Mouse (Mus musculus): ENCODE data around the gene Cbx5. TPM values are rescaled to one million over a fixed set of nuclear protein-coding genes. Genes with fewer than 3 reads are reported as not detected.

Cbx5 gene
- total RNA-seq, 4 experiments from 2014 or later, result 52.4 to 59.1 (median 57.0) TPM

DNA sequence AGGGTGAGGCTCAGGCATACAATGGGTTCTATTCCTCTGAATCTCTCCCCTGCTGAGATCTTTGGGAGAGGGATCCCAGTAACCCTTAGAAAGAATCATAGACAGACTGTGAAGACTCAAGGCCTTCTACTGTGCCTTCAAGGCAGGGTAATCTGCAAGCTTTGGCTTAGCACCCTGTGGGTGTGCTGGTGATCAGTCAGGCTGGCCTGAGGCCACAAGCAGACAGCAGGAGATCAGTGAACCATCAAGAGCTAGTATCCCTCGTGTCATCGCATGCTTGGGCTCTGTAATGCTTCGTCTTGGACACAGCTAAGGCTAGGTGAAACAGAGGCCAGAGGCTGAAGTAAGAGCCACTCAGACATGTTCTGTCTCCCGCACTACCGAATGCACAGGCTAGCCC, 66.4 kb downstream of the Cbx5 start:
- no peak for DNase-seq (ENCODE audit: low spot score)

DNA sequence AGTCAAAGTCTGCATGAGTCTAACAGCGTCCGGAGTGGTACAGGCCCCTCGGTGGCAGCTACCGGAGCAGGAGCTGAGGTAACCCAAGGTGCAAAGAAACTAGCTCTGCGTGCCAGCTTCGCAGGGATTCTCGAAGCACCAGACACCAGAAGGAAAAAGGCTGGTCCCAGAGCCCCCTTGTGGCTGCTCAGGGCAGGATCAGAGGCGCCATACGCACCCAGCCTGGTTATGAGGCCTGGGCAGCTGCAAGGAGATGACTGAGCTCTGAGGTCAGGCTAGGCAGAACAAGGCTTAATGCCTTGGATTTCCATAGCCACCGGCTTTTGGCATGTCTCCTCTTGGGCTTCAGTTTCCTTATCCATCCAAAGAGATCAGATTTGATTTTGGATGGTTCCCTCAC, 67.1 kb downstream of the Cbx5 start:
- no peak for DNase-seq (ENCODE audit: low spot score)

DNA sequence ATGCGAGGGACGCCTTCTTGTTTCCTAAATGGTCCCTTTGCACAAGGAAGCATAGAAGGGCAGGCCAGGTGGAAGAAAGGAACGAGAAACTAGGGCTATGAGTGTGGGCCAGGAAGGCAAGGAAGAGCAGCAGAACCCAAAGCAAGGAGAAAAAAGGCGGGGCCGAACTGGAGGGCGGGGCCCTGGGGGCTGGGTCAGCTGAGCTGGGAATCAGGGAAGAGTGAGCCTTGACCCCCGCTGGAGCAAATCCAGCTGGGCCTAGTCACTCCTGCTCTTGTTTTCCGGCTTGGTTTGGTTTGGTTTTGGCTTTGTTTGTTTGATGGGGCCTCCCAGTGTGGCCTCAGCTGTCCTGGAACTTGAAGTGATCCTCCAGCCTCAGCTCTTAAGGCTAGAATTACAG, 68.3 kb downstream of the Cbx5 start:
- no peak for DNase-seq (ENCODE audit: low spot score)

DNA sequence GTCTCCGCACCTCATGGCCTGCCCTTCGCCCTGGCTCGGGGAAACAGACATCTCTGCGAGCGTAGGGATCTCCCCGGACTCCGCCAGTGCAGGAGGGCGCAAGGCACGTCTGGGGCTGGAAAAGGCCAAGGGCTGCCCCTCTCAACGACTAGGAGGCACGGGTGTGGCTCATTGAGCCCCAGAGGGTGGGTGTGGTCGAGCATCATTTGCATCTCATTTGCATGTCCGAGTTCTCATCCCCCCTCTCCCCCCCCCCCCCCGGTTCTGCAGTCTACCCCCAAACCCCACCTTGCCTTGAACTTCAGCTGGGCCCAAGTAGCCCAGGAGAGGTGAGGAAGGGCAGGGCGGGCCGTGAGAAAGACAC, 69.3 kb downstream of the Cbx5 start:
- no peak for DNase-seq (ENCODE audit: low spot score)

DNA sequence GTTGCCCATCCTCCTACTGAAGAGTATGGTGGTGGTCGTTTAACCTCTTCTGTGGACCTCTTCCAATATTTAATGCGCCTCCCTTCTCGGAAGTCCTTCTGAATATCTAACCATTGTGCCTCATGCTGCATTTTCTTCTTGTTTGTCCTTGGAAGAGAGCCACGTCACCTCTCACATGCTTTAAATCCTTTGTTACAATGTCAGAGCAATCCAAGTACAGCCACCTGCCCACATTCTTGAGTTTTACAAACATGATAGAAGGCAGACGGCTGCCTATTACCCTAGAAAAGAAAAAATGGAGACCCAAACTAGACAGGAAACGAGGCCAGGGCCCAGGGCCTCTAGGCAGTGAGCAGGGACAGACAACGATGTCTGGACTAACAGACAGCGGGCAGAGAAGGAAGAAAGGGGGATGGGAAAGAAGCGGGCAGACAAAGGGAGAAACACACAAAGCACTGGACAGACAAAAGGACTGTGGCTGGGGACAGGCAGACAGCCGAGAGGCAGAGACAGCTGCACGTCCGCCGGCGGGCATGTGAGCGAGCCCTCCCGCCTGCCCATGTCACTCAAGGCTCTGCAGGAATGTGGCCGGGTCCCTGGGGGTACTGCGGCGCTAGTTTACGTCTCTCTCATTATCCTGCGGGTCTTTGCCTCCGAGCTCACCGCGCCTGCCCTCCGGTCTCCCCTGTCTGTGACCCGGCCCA, 69.9 kb downstream of the Cbx5 start:
- DNase-seq (ENCODE audit: low spot score), result no peak

DNA sequence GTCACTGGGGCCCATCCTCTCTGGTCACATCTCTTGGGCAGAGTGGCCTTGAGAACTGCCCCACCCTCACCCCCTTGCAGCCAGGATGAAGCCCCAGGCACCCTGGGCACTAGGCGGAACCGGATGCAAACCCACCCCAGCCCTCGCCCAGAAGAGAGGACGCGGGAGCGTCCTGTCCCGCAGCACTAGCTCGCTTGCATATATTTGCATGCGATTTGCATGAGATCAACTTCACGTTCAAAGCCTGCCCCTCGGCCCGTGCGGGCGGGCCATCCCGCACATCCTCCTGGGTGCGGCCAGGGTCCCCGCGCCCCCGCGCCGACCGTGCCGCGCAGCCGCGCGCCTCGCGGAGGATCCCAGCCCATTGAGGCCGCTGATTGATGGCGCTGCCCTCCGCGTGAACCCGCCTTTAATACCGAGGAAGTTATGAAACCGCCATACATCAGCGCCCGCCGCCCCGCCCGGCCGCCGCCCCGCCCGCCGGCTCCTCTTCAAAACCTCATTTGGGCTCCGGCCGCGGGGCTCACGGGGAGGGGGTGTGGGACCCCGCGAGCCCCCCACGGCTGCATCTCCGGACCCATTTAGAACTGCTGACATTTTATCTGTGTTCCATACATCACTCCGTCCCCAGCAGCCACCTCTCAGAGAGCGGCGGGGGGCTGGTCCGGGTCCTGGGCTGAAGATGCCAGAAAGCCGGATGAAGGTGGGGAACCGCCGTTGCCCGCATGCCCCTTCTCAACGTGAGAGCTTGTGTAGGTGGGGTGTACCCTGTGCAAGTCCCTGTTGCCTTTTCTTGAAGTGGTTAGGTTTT, 70.6 kb downstream of the Cbx5 start:
- no peak for DNase-seq (ENCODE audit: low spot score)

DNA sequence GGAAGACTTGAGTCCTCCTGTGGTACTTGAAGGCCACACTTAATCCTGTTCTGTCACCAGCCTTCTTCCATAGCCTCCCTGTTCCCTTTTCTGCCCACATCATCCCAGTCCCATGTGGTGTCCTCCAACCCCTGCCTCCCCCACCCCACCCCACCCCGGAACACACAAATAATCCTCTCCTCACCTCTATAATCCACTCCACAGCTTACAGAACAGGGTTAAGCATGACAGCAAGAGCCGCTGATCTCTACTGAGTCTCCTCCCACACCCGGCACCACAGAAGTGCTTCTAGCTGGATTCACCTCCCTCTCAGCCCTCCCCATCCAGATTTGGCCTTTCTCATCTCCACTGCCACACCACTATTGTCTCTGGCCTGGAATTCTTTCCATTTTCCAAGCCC, 71.8 kb downstream of the Cbx5 start:
- no peak for DNase-seq (ENCODE audit: low spot score)

DNA sequence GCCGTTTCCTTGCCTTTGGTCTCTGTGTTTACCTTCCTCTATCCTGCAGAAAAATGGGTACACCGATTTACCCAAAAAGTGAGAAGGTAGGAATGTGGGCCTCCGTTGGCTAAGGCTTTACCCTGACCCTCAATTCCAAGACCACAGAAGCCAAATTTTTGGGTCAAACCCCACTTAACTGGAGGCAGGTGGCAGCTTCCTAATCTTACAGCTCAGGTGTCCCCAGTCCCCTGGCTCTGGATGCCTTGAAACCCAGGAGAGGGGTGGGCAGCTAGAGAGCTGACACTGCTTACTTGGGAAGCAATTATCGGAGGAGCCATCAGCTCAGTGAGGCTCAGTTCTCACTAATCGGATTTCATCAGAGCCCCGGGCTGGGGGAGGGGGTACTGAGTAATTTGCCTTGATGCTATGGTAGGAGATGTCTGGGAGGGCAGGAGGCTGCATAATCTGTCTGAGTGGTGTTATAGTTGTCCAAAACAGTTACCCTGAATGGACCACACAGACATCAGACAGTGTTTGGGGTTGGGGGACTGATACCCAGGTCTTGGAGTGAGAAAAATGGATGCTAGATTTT, 72.5 kb downstream of the Cbx5 start, which contains the start of gene Smug1:
TSS of gene Smug1 (minus strand) at position 51 of the 574 bp plus-strand sequence.
- DNase-seq (ENCODE audit: low spot score), result no peak

DNA sequence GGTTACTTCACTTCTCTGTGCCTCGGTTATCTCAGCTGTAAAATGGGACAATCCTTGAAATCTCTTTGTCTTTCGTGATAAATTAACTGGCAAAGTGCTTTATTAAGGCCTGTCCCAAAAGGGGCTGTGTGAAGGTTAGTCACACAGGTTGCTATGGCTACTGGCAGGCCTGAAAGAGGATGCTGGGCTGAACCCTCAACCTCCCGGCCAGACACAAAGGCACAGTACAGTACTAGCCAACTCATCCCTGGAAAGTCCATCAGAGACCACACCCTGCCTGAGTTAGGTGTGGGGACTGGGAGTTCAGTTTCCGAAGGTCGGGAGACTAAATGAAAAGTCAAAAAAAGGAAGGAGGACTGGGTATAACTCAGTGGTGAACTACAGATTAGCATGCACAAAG, 73.7 kb downstream of the Cbx5 start:
- no peak for DNase-seq (ENCODE audit: low spot score)

DNA sequence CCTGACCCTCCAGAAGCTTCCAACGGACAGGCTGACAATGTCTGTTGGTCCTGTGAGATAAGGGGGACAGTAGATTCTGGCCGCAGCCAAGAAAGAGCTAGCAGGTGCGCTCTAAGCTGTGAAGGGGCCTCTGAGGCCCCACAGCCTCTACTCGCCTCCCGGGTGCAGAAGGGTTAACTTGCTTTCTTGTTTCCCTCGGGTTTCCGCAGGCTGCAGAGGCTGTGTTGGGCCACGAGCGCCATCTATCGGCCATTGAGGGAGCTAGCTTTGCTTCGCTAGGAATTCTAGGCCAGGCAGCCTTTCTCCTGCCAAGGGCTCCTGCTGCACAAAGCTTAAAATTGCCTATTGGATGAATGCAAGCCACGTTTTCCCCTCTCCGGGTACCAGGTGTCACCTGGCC, 74.2 kb downstream of the Cbx5 start:
- DNase-seq (ENCODE audit: low spot score), result peak; percentile 86

DNA sequence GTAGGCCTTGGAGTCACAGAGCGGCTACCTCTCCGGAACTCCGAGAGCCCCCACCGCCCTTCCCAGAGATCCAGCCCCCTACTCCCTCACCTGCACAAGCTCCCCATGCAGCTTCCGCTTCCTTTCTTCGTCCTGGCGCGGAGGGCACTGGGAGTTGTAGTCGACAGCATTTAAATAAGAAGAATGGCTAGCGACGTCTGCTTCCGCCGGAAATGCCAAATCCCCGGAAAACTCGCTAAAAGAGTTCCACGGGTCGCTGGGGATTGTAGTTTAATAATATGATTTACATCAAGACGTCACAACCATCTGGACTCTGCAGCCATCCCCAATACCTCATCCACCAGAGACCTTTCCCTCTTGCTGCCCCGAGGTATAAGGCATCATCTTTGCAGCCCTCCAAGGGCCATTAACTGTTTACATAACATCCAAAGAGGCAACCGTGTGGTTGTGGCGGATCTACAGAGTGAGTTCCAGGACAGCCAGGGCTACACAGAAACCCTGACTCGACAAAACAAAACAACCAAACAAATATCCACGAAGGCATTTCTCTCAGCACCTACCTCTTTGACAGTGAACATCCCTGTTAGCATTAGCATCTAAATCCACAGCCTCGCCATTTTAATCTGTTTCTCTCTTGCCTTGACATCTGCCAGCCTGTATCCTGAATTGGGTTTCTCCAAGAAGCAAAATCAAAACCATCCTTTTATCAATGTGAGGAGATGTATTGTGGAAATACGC, 76.3 kb downstream of the Cbx5 start:
- peak; percentile 95 for DNase-seq (ENCODE audit: low spot score)

DNA sequence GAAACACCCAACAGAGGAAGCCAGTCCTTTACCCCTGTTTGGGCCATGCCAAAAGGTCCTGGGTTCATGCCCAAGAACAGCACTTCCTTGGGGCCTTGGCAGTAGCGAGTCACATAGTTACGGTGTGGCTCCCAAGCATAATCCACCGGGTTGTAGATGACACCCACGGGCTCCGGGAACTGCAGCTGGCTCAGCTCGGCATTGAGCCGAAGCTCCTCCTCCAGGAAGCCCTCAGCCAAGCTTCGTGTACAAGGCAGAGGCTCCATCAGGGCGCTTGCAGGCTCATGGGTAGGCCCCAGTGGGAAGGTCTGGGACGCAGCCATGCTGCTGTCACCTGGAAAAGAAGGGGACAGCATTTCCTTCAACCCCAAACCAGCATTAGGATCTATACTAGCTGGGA, 82.0 kb downstream of the Cbx5 start:
- DNase-seq (ENCODE audit: low spot score), result no peak

DNA sequence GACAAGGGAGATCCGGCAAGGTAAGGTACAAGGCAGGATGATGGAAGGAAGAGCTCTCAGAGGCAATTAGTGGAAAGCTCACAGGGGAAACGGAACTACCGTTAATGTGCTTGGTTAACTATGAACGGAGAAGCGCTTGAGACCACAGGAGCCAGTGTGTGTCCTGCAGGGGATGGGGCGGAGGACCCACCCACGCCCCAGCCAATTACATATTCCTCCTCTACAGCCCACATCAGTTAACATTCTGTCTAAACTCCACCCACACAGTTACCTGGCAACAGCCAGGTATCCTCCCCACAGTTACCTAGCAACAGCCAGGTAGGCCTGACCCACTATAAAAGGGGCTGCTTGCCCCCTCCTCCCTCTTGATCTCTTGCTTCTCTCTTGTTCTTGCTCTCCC, 82.7 kb downstream of the Cbx5 start:
- no peak for DNase-seq (ENCODE audit: low spot score)

DNA sequence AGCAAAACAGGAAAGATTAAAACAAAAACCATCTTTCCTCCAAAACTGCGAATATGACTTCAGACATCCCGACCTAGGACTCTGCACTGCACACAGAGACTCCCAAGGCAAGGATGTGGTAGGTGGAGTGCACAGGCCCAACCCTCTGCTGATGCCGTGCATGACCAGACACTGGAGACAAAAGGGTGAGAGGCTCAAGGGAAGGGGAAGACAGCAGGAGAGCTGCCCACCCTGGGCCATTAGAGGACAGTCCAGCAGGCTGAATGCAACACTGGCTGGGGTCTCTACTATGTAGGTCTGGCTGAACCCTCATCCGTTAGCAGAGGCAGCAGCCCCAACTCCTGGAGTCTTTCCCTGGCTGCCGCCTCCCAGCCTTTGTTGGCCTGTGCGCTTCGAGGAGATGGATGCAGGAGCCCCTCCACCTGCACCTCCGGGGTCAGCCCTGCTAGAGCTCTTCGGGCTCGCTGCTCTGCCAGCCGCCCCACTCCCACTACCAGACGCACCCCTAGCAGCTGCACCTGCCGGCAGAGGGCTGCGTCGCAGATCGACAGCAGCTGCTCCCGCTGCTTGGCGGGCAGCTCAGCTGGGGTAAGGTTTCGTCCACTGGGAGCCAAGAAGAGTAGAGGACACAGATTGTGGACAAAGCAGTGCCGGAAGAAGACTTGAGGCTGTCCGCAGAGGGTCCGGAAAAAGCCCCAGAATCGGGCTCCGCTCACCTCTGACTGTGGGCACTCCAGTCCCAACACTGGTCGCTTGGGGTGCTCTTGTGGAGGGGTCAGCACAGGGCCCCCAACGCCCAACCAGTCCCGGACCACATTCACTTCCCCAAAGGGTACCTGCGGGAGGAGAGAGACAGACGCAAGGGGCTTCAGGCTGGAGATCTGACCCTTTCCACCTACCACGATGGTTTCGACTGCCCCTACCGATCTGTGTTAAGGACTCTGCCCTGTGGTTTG, 84.0 kb downstream of the Cbx5 start:
- no peak for DNase-seq (ENCODE audit: low spot score)

DNA sequence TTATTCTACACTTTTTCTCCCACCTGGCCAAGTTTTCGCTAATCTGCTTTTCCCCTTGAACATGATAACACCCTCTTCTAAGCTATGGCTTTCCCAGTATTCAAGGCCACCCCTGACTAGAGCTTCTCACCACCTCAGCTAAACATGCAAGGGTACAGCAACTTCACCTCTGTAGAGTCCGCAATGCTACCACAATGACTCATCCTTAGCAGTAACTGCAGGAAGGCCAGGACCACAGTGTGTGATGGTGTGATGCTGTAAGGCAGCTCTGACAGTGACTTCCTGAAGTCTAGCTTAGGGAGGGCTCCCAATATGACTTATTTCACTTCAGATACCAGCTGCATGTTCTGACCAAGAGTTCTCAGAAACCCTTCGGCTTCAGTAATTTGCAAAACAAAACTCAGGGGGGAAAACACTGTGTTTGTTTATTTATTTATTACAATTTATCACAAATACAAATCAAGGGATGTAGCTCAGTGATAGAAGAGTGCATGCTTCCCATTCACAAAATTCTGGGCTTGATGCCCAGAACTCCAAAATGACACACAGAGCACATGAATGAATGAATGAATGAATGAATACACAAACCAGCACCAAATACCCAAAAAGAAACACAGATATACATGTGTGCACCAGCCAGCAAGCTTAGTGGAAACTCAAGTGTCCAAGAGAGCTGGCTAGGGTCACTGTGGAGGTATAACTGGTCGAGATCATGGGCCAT, 86.6 kb downstream of the Cbx5 start:
- DNase-seq (ENCODE audit: low spot score), result no peak

DNA sequence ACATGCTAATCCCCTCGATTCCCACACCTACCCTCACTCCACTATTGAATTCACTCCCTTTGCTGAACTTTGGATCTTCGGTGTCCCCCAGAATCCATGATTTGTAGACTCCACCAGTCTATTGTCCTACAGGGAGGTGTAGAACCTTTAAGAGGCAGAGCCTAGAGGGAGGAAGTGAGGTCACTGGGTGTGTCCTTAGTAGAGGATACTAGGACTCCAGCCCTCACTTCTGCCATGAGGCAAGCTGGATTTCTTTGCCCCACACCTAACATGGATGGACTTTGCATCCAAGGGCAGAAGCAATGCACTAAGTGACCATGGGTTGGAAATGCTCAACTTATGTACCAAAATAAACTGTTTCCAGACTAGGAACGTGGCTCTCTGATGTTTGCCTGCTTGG, 87.2 kb downstream of the Cbx5 start:
- no peak for DNase-seq (ENCODE audit: low spot score)

DNA sequence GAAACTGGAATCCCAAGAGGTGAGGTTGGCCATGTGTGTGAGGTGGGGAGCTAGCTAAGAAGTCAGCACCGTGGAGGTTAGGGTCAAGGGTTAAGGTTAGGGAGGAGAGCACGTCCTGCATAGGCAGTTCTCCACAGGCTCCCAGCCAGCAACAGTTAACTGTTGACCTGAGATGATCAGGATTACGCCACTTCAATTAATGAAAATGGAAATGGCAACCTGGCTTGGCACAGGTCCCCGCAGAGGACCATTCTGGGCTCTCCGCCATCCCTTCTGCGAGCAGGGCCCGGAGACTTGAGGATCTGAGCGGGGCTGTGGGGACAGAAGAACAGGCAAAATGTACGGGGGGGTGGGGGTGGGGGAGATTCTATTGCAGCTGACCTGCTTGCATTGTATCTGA, 91.8 kb downstream of the Cbx5 start:
- DNase-seq (ENCODE audit: low spot score), result no peak

DNA sequence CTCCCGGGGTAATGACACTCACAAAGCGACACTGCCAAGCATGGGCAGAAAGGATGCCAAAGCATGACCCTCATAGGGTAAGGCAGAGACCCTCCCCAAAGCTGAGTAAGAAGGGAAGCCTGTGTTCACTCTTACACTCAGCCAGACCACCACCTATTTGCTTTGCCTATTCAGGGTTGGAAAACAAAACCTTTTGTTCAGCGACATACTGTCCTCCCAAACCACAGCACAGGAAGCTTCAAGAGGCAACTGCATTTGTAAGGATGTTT, 92.3 kb downstream of the Cbx5 start:
- DNase-seq (ENCODE audit: low spot score), result no peak

DNA sequence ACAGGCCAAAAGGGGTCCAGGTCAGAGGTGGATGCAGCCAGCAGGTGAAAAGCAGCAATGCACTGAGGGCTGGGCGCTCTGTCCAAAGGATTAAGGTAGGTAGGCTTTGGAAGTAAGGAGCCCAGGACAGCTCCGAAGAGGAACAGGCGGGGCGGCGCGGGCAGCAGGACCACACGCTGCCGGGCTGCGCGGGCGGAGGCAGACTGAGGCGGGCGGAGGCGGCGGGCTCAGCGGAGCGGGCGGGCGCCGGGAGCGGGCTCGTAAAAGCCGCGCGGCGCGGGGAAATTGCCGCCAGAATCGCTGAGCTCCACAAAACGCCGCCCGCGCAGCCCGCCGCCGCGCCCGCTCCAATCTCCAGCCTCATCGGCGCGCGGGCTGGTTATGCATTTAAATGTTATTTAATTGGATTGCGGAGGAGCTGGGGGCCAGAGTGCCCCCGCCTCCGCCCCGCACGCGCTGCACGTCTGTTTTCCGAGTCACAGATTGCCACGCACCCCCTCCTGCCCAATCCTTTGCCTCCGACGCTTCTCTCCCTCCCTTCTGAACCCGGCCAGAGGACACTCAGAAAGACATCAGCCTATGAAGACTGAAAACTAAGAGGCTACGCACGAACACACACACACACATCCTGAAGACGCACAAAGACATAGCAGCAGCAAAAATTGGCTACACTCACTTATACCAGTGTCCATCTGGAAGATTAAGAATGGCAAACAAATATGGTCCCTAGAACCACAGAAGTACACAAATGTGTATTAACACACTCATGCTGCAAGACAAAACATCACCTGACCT, 92.8 kb downstream of the Cbx5 start:
- DNase-seq (ENCODE audit: low spot score), result no peak

All from heart, adult 8-10 months (tissue).